Mouse (Mus musculus) CH12.LX (cell line): ENCODE results near the gene Atxn2l. TPM values are rescaled to one million over a fixed set of nuclear protein-coding genes. Genes with fewer than 3 reads are reported as not detected.

Experiments used
- DNase-seq: peaks from one replicate; pipeline ENCODE4 v3.0.0-alpha.2; 2013; ENCODE audit errors: extremely low read depth
- H3K27ac ChIP-seq: 2 replicates; pipeline ENCODE4 v1.5.1; 2012; ENCODE audit warnings: low read depth, mild to moderate bottlenecking, control low read depth, moderate library complexity; ENCODE audit not compliant: insufficient read depth
- H3K27me3 ChIP-seq: replicated peaks from 2 replicates; pipeline ENCODE3; 2012; ENCODE audit warnings: inconsistent platforms
- H3K36me3 ChIP-seq, 2 experiments: replicated peaks in 1 of 2; 2 replicates each; pipeline versions ENCODE3 to v1.6.1; 2012; ENCODE audit warnings: inconsistent platforms in 1 of 2, low read length in 1 of 2, mild to moderate bottlenecking in 1 of 2, mixed read lengths in 1 of 2, moderate library complexity in 1 of 2; ENCODE audit not compliant: control insufficient read depth in 1 of 2, insufficient read depth in 1 of 2
- H3K4me1 ChIP-seq, 2 experiments: 2 replicates each; pipeline ENCODE4 v1.6.1; 2012; ENCODE audit warnings: inconsistent platforms in 1 of 2, moderate library complexity in 1 of 2; ENCODE audit not compliant: insufficient read depth in 2 of 2, control insufficient read depth in 1 of 2
- H3K4me2 ChIP-seq: 2 replicates; pipeline ENCODE4 v1.6.1; 2012; ENCODE audit warnings: low read depth, mild to moderate bottlenecking, control low read depth; ENCODE audit not compliant: poor library complexity, insufficient read depth, severe bottlenecking
- H3K4me3 ChIP-seq, 3 experiments: fragments of 150-350 bp in 1 of 3; sonication (generic) in 1 of 3; replicated peaks in 1 of 3; 2 replicates each; pipeline versions ENCODE3 to v1.5.1; 2011 to 2012; ENCODE audit warnings: low read depth in 2 of 3, low read length in 2 of 3, mild to moderate bottlenecking in 2 of 3, moderate library complexity in 2 of 3, control low read depth in 1 of 3, improper control_type of control experiment in 1 of 3, inconsistent platforms in 1 of 3, mixed read lengths in 1 of 3; ENCODE audit not compliant: poor library complexity in 1 of 3
- H3K79me2 ChIP-seq: replicated peaks from 2 replicates; pipeline ENCODE4 v1.6.1; 2012; ENCODE audit warnings: mild to moderate bottlenecking, moderate library complexity; ENCODE audit not compliant: control insufficient read depth, poor library complexity, insufficient read depth, severe bottlenecking; ENCODE audit errors: extremely low read depth
- H3K9ac ChIP-seq: 2 replicates; pipeline ENCODE4 v1.6.1; 2012; ENCODE audit warnings: low read depth, mild to moderate bottlenecking, control low read depth, moderate library complexity; ENCODE audit not compliant: insufficient read depth
- H3K9me3 ChIP-seq: replicated peaks from 2 replicates; pipeline ENCODE3; 2012; ENCODE audit warnings: low read length, inconsistent platforms, mixed read lengths
- CHD1 ChIP-seq: IDR thresholded peaks from 2 replicates; pipeline ENCODE4 v1.6.1; 2012; ENCODE audit warnings: low read depth, low read length, improper control_type of control experiment, inconsistent platforms
- CTCF ChIP-seq, 2 experiments: IDR thresholded peaks in 1 of 2; conservative IDR thresholded peaks in 1 of 2; 2 replicates each; pipeline ENCODE4 v1.5.1; 2011 to 2012; ENCODE audit warnings: low read depth in 2 of 2, low read length in 2 of 2, improper control_type of control experiment in 1 of 2, inconsistent platforms in 1 of 2, mild to moderate bottlenecking in 1 of 2, moderate library complexity in 1 of 2
- ELF1 ChIP-seq: IDR thresholded peaks from 2 replicates; pipeline ENCODE4 v1.6.1; 2014; ENCODE audit warnings: low read depth, mild to moderate bottlenecking, inconsistent platforms, low read length, improper control_type of control experiment
- EP300 ChIP-seq: IDR thresholded peaks from 2 replicates; pipeline ENCODE4 v1.6.1; 2011; ENCODE audit warnings: low read length, improper control_type of control experiment
- ETS1 ChIP-seq: conservative IDR thresholded peaks from 2 replicates; pipeline ENCODE4 v1.6.1; 2012; ENCODE audit warnings: low read depth, mild to moderate bottlenecking, inconsistent platforms, low read length, improper control_type of control experiment, moderate library complexity
- IRF4 ChIP-seq: IDR thresholded peaks from 2 replicates; pipeline ENCODE4 v1.6.1; 2014; ENCODE audit warnings: low read depth, mild to moderate bottlenecking, inconsistent platforms, low read length, improper control_type of control experiment
- JUN ChIP-seq: IDR thresholded peaks from 2 replicates; pipeline ENCODE4 v1.6.1; 2011; ENCODE audit warnings: low read depth, mild to moderate bottlenecking, low read length, improper control_type of control experiment, moderate library complexity; ENCODE audit not compliant: insufficient read depth
- MAZ ChIP-seq: IDR thresholded peaks from 2 replicates; pipeline ENCODE4 v1.6.1; 2012; ENCODE audit warnings: low read depth, mild to moderate bottlenecking, inconsistent platforms, low read length, improper control_type of control experiment, moderate library complexity
- MEF2A ChIP-seq: IDR thresholded peaks from 2 replicates; pipeline ENCODE4 v1.6.1; 2014; ENCODE audit warnings: low read depth, mild to moderate bottlenecking, inconsistent platforms, low read length, improper control_type of control experiment, borderline replicate concordance
- MXI1 ChIP-seq: IDR thresholded peaks from 2 replicates; pipeline ENCODE4 v1.6.1; 2011; ENCODE audit warnings: mild to moderate bottlenecking, low read depth, low read length, improper control_type of control experiment
- MYC ChIP-seq: IDR thresholded peaks from 2 replicates; pipeline ENCODE4 v1.6.1; 2011; ENCODE audit warnings: low read depth, mild to moderate bottlenecking, improper control_type of control experiment, low read length
- NELFE ChIP-seq: IDR thresholded peaks from 2 replicates; pipeline ENCODE4 v1.6.1; 2011; ENCODE audit warnings: low read depth, low read length, improper control_type of control experiment
- PAX5 ChIP-seq: IDR thresholded peaks from 2 replicates; pipeline ENCODE4 v1.6.1; 2012; ENCODE audit warnings: low read length, inconsistent platforms, mixed read lengths
- POLR2AphosphoS2 ChIP-seq: IDR thresholded peaks from 2 replicates; pipeline ENCODE4 v1.6.1; 2011; ENCODE audit warnings: low read depth, low read length, improper control_type of control experiment
- RCOR1 ChIP-seq: conservative IDR thresholded peaks from 2 replicates; pipeline ENCODE4 v1.6.1; 2012; ENCODE audit warnings: low read depth, mild to moderate bottlenecking, inconsistent platforms, low read length, improper control_type of control experiment
- SIN3A ChIP-seq: IDR thresholded peaks from 2 replicates; pipeline ENCODE4 v1.6.1; 2012; ENCODE audit warnings: low read length, improper control_type of control experiment, inconsistent platforms
- TBP ChIP-seq: conservative IDR thresholded peaks from 2 replicates; pipeline ENCODE4 v1.6.1; 2011; ENCODE audit warnings: low read depth, low read length, improper control_type of control experiment
- USF1 ChIP-seq: IDR thresholded peaks from 2 replicates; pipeline ENCODE4 v1.6.1; 2014; ENCODE audit warnings: low read depth, mild to moderate bottlenecking, inconsistent platforms, low read length, improper control_type of control experiment
- USF2 ChIP-seq: conservative IDR thresholded peaks from 2 replicates; pipeline ENCODE4 v1.6.1; 2011; ENCODE audit warnings: low read depth, low read length, improper control_type of control experiment
- dilution Hi-C: fragments of 300-500 bp; cut with MboI; formaldehyde crosslinking; loops from 2 replicates; pipeline ENCODE4 v1.14.3; 2020; ENCODE audit warnings: low sequenced_read_pairs; ENCODE audit not compliant: extremely low pct_unique_long_range_greater_than_20kb, extremely low pct_ligation_motif_present
- in situ Hi-C: fragments of 300-500 bp; cut with MboI; formaldehyde crosslinking; loops from 3 replicates; pipeline ENCODE4 v1.14.3; 2019; ENCODE audit warnings: low sequenced_read_pairs, low pct_ligation_motif_present, low pct_unique_long_range_greater_than_20kb, mixed read lengths
- polyA plus RNA-seq: library from polyadenylated mRNA; unstranded; fragments of >175 nt; gene quantifications from 2 replicates; pipeline ENCODE4 v1.2.1, GENCODE M21; 2012; ENCODE audit warnings: low read depth; ENCODE audit not compliant: insufficient read length
- total RNA-seq, 2 experiments: library from RNA; depleted of rRNA; stranded (reverse); fragments of 300-350 nt in 1 of 2; fragments of >200 nt in 1 of 2; gene quantifications; 2 replicates each; pipeline ENCODE4 v1.2.3; 2012 to 2014

The Atxn2l gene
- total and polyA plus RNA-seq, 3 experiments = 16.5 to 122 (median 64.2) TPM

- Histone ChIP-seq H3K4me3 (peak overlapping the region; percentile 64 to 81 (median 70)), H3K27me3 (no peaks in the 10 kb centered on the region), H3K36me3 (peaks cover 23 to 29% of the 10 kb centered on the region in 2 experiments), H3K9me3 (no peaks in the 10 kb centered on the region), H3K9ac (peak overlapping the region; percentile 98), H3K4me2 (peak overlapping the region; percentile 41), H3K27ac (peak overlapping the region; percentile 90), H3K4me1 (peaks cover 10 to 50% of the 10 kb centered on the region in 2 experiments), H3K79me2 (peaks cover 13% of the 10 kb centered on the region)
- in situ Hi-C loops = loop anchor here (5.0 kb wide), 1 partner anchor 77 kb away; the partner anchor contains the start of gene Nfatc2ip
- dilution Hi-C loops = no loop called here
- TF ChIP-seq MAZ (no peak), ELF1 (no peak), TBP (no peak), POLR2AphosphoS2 (no peak), CTCF (conservative IDR thresholded peaks at IDR 0.05 in 1 of 2, IDR thresholded peaks at IDR 0.05 in 1 of 2; ENCODE audit: low read depth in 2 of 2, low read length in 2 of 2) (no peak), MEF2A (no peak), ETS1 (no peak), SIN3A (no peak; the same call in 1 of the 2 replicates), RCOR1 (no peak), IRF4 (no peak), USF1 (no peak), CHD1 (no peak)
- DNase-seq = no peak
These were observed 28.7 kb downstream of the Atxn2l start for GRCm38 (mm10) chr7:126474486-126474955.

GRCm38 (mm10) chr7:126473470-126474086 lies 29.7 kb downstream of the Atxn2l start:
- in situ Hi-C loops (loop anchor here (5.0 kb wide), 1 partner anchor 76 kb away; the partner anchor contains the start of gene Nfatc2ip), dilution Hi-C loops (no loop called here)
- Histone ChIP-seq H3K27me3 (no peaks in the 10 kb centered on the region), H3K4me2 (peak overlapping the region; percentile 41), H3K27ac (peak overlapping the region; percentile 27; the same call in 1 of the 2 replicates), H3K79me2 (peaks cover 13% of the 10 kb centered on the region), H3K36me3 (peaks cover 32 to 39% of the 10 kb centered on the region in 2 experiments), H3K4me1 (peaks cover 10 to 60% of the 10 kb centered on the region in 2 experiments), H3K9me3 (no peaks in the 10 kb centered on the region), H3K9ac (peak overlapping the region; percentile 98), H3K4me3 (peak overlapping the region; percentile 64 to 81 (median 70))
- no peak for DNase-seq
- TF ChIP-seq POLR2AphosphoS2 (no peak), NELFE (no peak), USF1 (no peak), USF2 (no peak), JUN (no peak), EP300 (no peak), MXI1 (no peak), CTCF (conservative IDR thresholded peaks at IDR 0.05 in 1 of 2, IDR thresholded peaks at IDR 0.05 in 1 of 2; ENCODE audit: low read depth in 2 of 2, low read length in 2 of 2) (no peak), MAZ (no peak), TBP (no peak), MYC (no peak), PAX5 (no peak)
